Mouse (Mus musculus) G1E (cell line): ENCODE results near the gene Hsf4.

Experiments
- CTCF ChIP-seq: IDR thresholded peaks from 2 replicates; pipeline ENCODE4 v1.5.1; 2012; ENCODE audit warnings: low read depth, low read length, inconsistent platforms, mixed read lengths
- GATA1 ChIP-seq: IDR thresholded peaks from 2 replicates; pipeline ENCODE4 v1.6.1; 2012; ENCODE audit warnings: borderline replicate concordance, low read length, inconsistent platforms, mixed read lengths
- POLR2AphosphoS5 ChIP-seq: IDR thresholded peaks from 2 replicates; pipeline ENCODE4 v1.6.1; 2012; ENCODE audit warnings: low read depth, low read length, inconsistent platforms; ENCODE audit not compliant: insufficient replicate concordance

DNA sequence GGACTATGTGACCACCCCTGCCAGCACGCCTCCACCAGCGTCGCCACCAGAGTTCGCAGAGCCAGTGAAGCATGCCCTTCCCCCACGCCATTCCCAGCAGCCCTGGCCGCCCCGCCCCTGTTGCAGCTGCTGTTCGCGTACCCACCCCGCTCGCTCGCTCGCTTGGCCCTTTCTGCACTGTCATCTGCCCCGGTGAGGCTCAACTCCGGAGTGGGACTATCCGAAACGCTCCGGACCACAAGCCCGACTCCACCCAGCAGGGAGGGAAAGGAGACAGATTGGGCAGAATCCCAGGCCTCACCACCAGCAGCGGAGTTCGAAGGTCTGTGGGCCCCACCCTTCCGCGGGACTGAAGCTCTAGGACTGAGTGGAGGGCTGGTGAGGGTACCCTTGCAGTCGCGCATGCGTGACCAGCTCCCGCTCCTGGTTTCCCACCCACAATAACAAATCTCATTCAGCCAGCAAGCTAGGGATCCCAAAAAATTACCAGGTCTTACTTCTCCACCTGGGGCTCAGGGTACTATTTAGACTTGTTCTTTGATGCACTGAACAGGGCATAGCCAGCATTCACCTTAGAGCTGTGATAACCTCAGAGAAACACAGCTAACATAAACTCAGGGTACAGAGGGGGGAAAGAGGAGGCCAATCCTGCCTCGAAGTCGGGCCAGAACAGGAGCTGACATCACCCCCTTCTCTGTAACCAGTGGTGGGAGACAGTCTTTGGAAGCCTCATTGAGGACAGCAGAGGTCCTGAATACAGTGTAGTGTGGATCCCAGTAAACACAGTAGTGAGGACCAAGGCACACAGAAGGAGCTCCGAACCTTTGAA lies 6.9 kb downstream of the Hsf4 start:
- TF ChIP-seq CTCF (no peak), POLR2AphosphoS5 (no peak), GATA1 (no peak)
